Mouse (Mus musculus) liver, postnatal 0 days (tissue): ENCODE data around the gene Plcb3. TPM values are rescaled to one million over a fixed set of nuclear protein-coding genes. Genes with fewer than 3 reads are reported as not detected.
A peak's percentile ranks its signal among the peaks of the same experiment; 100 is the strongest.

Experiments
- ATAC-seq: fragments of 200-750 bp; cut with Nextera tagmentation; 2 replicates; pipeline ENCODE4 v1.8.0; 2017; ENCODE audit warnings: mild to moderate bottlenecking, moderate library complexity
- DNase-seq: peaks from one replicate; pipeline ENCODE4 v3.0.0-alpha.2; 2016
- H3K27ac ChIP-seq: fragments of 300-500 bp; sonication (generic); 2 replicates; pipeline ENCODE4 v1.5.1; 2014; ENCODE audit warnings: antibody characterized with exemption, moderate library complexity, mild to moderate bottlenecking, low read depth
- H3K27me3 ChIP-seq: fragments of 300-500 bp; sonication (generic); 2 replicates; pipeline ENCODE4 v1.6.1; 2014; ENCODE audit warnings: low read length, control low read depth, mixed read lengths; ENCODE audit not compliant: insufficient read depth
- H3K36me3 ChIP-seq: fragments of 300-500 bp; sonication (generic); replicated peaks from 2 replicates; pipeline ENCODE4 v1.6.1; 2014; ENCODE audit warnings: mild to moderate bottlenecking, control low read depth, low read length, moderate library complexity, mixed read lengths; ENCODE audit not compliant: insufficient read depth
- H3K4me1 ChIP-seq: fragments of 300-500 bp; sonication (generic); 2 replicates; pipeline ENCODE4 v1.6.1; 2014; ENCODE audit warnings: antibody characterized with exemption, mild to moderate bottlenecking, control low read depth; ENCODE audit not compliant: insufficient read depth
- H3K4me2 ChIP-seq: fragments of 300-500 bp; sonication (generic); 2 replicates; pipeline ENCODE4 v1.6.1; 2014; ENCODE audit warnings: low read depth, mild to moderate bottlenecking, low read length, moderate library complexity, mixed read lengths
- H3K4me3 ChIP-seq: fragments of 300-500 bp; sonication (generic); 2 replicates; pipeline ENCODE4 v1.5.1; 2014; ENCODE audit warnings: low read depth, low read length
- H3K9ac ChIP-seq: fragments of 300-500 bp; sonication (generic); replicated peaks from 2 replicates; pipeline ENCODE4 v1.6.1; 2014; ENCODE audit warnings: mild to moderate bottlenecking, moderate library complexity
- H3K9me3 ChIP-seq: fragments of 300-500 bp; sonication (generic); 2 replicates; pipeline ENCODE4 v1.6.1; 2016; ENCODE audit warnings: mild to moderate bottlenecking, control low read depth, low read length, mixed read lengths
- CTCF ChIP-seq: sonication (generic); IDR thresholded peaks from 2 replicates; pipeline ENCODE4 v1.5.1; 2016; ENCODE audit warnings: antibody characterized with exemption, low read depth
- EP300 ChIP-seq: IDR thresholded peaks from 2 replicates; pipeline ENCODE4 v1.6.1; 2016; ENCODE audit warnings: antibody characterized with exemption, low read depth, mild to moderate bottlenecking
- WGBS: fragments of 180-500 bp; shearing (Covaris S2); extraction: QIAGEN DNeasy Blood & Tissue Kit; methylation state at CpG from one replicate; pipeline ENCODE4 v1.1.7; 2014; ENCODE audit not compliant: insufficient replicate concordance; 5-methylcytosine and 5-hydroxymethylcytosine counted together
- polyA plus RNA-seq: library from polyadenylated mRNA; unstranded; fragments of >200 nt; fragmentation: Nextera tagmentation; extraction: Ambion mirVana; gene quantifications from 2 replicates; pipeline ENCODE4 v1.2.1, GENCODE M21; 2015

Plcb3 gene
- polyA plus RNA-seq, 1 experiment from 2014 or later = 3.5 TPM

- TF ChIP-seq CTCF (no peak), EP300 (no peak)
- Histone ChIP-seq H3K27ac (no peak overlapping the region), H3K4me3 (peak overlapping the region; percentile 38; the same call in 1 of the 2 replicates), H3K9me3 (no peaks in the 10 kb centered on the region), H3K4me2 (no peak overlapping the region), H3K9ac (no peak overlapping the region), H3K4me1 (peaks cover 6% of the 10 kb centered on the region), H3K27me3 (peaks cover 63% of the 10 kb centered on the region), H3K36me3 (no peaks in the 10 kb centered on the region)
- ATAC-seq = no peak
- 37% methylated on average over 4 of the region's 4 CpGs for WGBS
- no peak for DNase-seq
Measured at GRCm38 (mm10) chr19:6933102-6933435, 43.2 kb downstream of the Plcb3 start.

- no peak for DNase-seq
- Histone ChIP-seq H3K36me3 (no peaks in the 10 kb centered on the region), H3K4me2 (no peak overlapping the region), H3K4me3 (no peak overlapping the region), H3K27me3 (peaks cover 73% of the 10 kb centered on the region), H3K27ac (no peak overlapping the region), H3K9ac (no peak overlapping the region), H3K4me1 (peaks cover 6% of the 10 kb centered on the region), H3K9me3 (no peaks in the 10 kb centered on the region)
- TF ChIP-seq EP300 = no peak
- no peak for TF ChIP-seq CTCF
- ATAC-seq = peak; percentile 55; the same call in 1 of the 2 replicates
- WGBS = 57% methylated on average over 1 of the region's 1 CpGs
Measured at GRCm38 (mm10) chr19:6932018-6932417, 44.3 kb downstream of the Plcb3 start.

GRCm38 (mm10) chr19:6931002-6931401 lies 45.3 kb downstream of the Plcb3 start:
- Histone ChIP-seq H3K4me2 (no peak overlapping the region), H3K36me3 (no peaks in the 10 kb centered on the region), H3K9ac (no peak overlapping the region), H3K4me1 (peaks cover 9% of the 10 kb centered on the region), H3K27me3 (peaks cover 82% of the 10 kb centered on the region), H3K27ac (no peak overlapping the region), H3K9me3 (no peaks in the 10 kb centered on the region), H3K4me3 (no peak overlapping the region)
- ATAC-seq = no peak
- WGBS = 0% methylated on average over 1 of the region's 2 CpGs
- no peak for DNase-seq
- TF ChIP-seq EP300 (no peak), CTCF (no peak)

GRCm38 (mm10) chr19:6928080-6928479 lies 48.2 kb downstream of the Plcb3 start:
- H3K9me3 ChIP-seq = no peaks in the 10 kb centered on the region
- H3K27me3 ChIP-seq = peaks cover 73% of the 10 kb centered on the region
- 26% methylated on average over 9 of the region's 9 CpGs for WGBS
- ATAC-seq (no peak), DNase-seq (no peak)
- H3K4me2 ChIP-seq = no peak overlapping the region
- no peak for TF ChIP-seq EP300
- no peak for TF ChIP-seq CTCF
- no peak overlapping the region for H3K9ac ChIP-seq
- H3K27ac ChIP-seq = no peak overlapping the region
- peaks cover 14% of the 10 kb centered on the region; the same call in 1 of the 2 replicates for H3K4me1 ChIP-seq
- H3K36me3 ChIP-seq = no peaks in the 10 kb centered on the region
- H3K4me3 ChIP-seq = no peak overlapping the region

DNA sequence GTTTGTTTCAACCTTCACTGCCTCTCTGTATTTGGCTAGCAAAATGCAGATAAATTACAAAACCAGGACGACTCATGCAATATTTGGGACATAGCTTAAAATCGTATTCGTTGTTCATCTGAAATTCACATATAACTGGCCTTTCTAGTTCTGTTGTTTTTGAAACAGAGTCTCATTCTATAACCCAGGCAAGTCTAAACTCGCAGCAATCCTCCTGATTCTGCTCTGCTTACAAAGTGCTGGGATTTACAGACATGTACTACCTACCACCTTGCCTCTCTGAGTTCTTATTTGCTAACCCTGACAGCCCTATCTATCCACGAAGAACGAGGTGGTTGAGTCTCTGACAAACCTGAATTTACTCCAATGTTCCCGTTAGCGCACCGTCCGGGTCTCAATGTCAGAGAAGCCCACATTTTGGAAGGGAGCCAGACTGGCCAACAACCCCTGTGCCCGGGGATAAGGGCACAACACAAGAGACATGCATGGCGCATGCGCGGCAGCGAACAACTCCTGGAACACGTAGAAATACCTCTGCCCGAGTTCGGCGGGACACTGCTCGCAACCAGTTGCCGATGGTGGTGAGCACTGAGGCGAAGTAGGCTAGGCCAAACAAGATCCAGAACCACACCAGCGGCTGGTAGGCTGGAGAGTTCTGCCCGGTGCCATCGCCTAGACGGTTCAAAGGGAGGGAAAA lies 49.6 kb downstream of the Plcb3 start:
- Histone ChIP-seq H3K9ac (no peak overlapping the region), H3K27ac (no peak overlapping the region), H3K36me3 (no peaks in the 10 kb centered on the region), H3K4me3 (0 out of 2 replicates have a peak overlapping the region, but pooled peaks have one; percentile 0), H3K4me1 (peaks cover 21% of the 10 kb centered on the region), H3K9me3 (no peaks in the 10 kb centered on the region), H3K27me3 (peaks cover 59% of the 10 kb centered on the region), H3K4me2 (peak overlapping the region; percentile 5; the same call in 1 of the 2 replicates)
- WGBS = 15% methylated on average over 26 of the region's 26 CpGs
- ATAC-seq = no peak
- TF ChIP-seq CTCF (no peak), EP300 (no peak)
- DNase-seq = no peak

DNA sequence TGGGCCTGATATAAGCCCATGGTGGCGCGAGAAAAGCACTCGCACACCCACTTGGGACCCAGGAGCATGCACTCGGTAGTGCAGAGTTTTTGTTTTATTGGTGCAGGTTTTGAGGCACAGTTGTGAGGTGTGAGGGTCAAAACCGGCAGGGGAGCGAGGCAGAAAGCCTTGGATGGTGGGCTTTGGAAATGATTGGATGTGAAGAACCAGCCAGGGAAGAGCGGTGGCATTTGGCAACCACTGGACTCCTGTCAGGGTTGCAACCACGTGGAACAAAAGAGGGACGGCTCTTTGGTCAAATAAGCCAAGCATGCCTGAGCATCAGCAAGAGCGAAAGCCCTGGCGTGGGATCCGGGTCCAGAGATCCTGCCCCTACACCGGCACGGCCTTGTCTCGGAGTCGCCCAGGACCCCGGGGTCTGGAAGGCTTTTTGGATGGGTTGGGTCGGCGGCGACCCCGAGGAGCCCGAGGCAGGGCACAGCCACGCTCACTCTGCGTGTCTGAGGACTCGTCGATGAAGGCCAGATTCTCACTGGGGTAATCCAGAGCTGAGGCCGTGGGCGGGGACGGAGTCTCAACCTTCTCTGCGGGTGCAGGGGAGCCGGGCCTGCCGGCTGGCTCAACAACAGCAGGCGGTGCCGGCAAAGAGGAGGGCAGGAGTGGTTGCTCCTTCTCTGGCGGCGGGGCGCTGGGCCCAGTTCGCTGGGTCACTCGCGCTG lies 50.5 kb downstream of the Plcb3 start:
- DNase-seq (no peak), ATAC-seq (no peak)
- Histone ChIP-seq H3K27me3 (peaks cover 55% of the 10 kb centered on the region), H3K4me3 (peak overlapping the region; percentile 6), H3K4me2 (no peak overlapping the region), H3K36me3 (no peaks in the 10 kb centered on the region), H3K9ac (no peak overlapping the region), H3K9me3 (no peaks in the 10 kb centered on the region), H3K4me1 (peaks cover 23% of the 10 kb centered on the region), H3K27ac (no peak overlapping the region)
- no peak for TF ChIP-seq EP300
- no peak for TF ChIP-seq CTCF
- 19% methylated on average over 40 of the region's 40 CpGs for WGBS
